Mouse (Mus musculus): ENCODE measurements around the gene Mrps26. TPM values are rescaled to one million over a fixed set of nuclear protein-coding genes. Genes with fewer than 3 reads are reported as not detected.

The Mrps26 gene
- polyA plus RNA-seq, 1 experiment from 2014 or later = 96.8 TPM

GRCm38 (mm10) chr2:130581201-130581600 is 17.7 kb downstream of the Mrps26 start:
- no peaks in the 10 kb centered on the region for H3K9me3 ChIP-seq (ENCODE audit: control insufficient read depth, low read length)
- 7% methylated on average over 16 of the region's 16 CpGs for WGBS
- H3K9ac ChIP-seq (ENCODE audit: low read depth, low read length) = no peak overlapping the region
- no peak overlapping the region for H3K27ac ChIP-seq (ENCODE audit: low read length)
- peak overlapping the region; percentile 43 for H3K4me3 ChIP-seq (ENCODE audit: low read length)
- no peaks in the 10 kb centered on the region for H3K36me3 ChIP-seq (ENCODE audit: control insufficient read depth, insufficient read depth, low read length)
- H3K4me1 ChIP-seq (ENCODE audit: control insufficient read depth, insufficient read depth, low read length) = peaks cover 22% of the 10 kb centered on the region; the same call in 1 of the 2 replicates
- no peak for ATAC-seq
- peaks cover 60% of the 10 kb centered on the region for H3K27me3 ChIP-seq (replicated peaks; ENCODE audit: control insufficient read depth, insufficient read depth, low read length)
- H3K4me2 ChIP-seq (ENCODE audit: low read depth, low read length) = peak overlapping the region; percentile 59

DNA sequence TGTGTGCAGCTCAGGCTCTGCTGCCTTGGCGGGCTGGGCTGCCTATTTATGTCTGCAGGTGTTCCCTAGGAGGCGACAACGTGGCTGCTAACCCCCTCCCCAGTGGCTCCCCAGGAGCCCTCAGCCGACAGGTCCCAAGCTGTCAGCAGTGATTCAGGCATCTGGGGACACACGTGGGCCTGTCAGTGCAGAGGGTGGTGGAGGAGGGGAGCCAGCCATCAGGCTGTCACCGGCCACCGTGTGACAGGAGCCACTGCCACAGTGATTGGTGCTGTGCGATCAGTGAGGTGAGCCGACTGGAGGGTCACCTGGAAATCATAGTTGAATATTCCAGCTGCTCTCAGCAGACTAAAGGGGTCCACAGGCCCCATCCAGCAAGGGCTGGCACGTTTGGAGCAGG is 19.0 kb downstream of the Mrps26 start, which contains the start of gene Avp:
TSS of gene Avp (minus strand) at position 3 of the 400 bp plus-strand sequence.
- Histone ChIP-seq H3K9ac (ENCODE audit: low read depth, low read length) (no peak within 1 kb of the TSS), H3K27ac (ENCODE audit: low read length) (no peak within 1 kb of the TSS), H3K4me2 (ENCODE audit: low read depth, low read length) (no peak within 1 kb of the TSS), H3K9me3 (ENCODE audit: control insufficient read depth, low read length) (no peaks in the 10 kb centered on the region), H3K27me3 (replicated peaks; ENCODE audit: control insufficient read depth, insufficient read depth, low read length) (peaks cover 48% of the 10 kb centered on the region), H3K4me1 (ENCODE audit: control insufficient read depth, insufficient read depth, low read length) (peaks cover 14% of the 10 kb centered on the region; the same call in 1 of the 2 replicates), H3K36me3 (ENCODE audit: control insufficient read depth, insufficient read depth, low read length) (no peaks in the 10 kb centered on the region), H3K4me3 (ENCODE audit: low read length) (no peak within 1 kb of the TSS)
- no peak for ATAC-seq
- WGBS = 39% methylated on average over 10 of the region's 10 CpGs

DNA sequence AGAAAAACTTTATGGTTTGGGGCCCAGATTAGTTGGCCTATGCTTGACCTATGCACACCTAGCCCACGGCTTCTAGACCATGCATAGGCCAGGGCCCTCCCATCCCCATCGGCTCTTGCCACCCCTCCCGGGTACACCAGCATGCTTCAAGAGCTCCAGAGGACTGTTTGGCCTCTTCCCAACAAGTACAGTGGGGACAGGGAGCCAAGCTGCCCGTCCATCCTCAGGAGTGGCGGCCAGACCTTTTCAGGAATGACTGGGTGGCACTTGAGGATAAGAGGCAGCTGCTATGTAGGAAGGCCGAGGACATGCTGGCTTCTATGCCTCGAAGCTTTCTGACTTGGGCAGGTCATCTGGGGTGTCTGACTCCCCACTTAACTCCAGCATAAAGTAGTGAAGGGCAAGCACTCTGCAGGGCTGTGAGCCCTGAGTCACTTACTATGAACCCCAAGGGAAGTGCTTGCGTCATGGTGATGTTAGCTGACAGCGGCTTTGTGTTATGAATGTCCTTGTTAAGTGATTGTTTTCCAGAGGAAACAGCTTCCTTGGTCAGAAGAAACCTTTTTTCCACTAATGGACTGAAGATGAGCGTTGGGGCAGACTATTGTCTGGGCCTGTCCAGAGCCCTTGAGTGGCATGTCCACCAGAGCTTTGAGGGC is 20.5 kb downstream of the Mrps26 start:
- H3K9me3 ChIP-seq (ENCODE audit: control insufficient read depth, low read length) = no peaks in the 10 kb centered on the region
- no peaks in the 10 kb centered on the region for H3K36me3 ChIP-seq (ENCODE audit: control insufficient read depth, insufficient read depth, low read length)
- WGBS = 81% methylated on average over 10 of the region's 10 CpGs
- H3K4me2 ChIP-seq (ENCODE audit: low read depth, low read length) = no peak overlapping the region
- H3K9ac ChIP-seq (ENCODE audit: low read depth, low read length) = no peak overlapping the region
- peaks cover 39% of the 10 kb centered on the region for H3K27me3 ChIP-seq (replicated peaks; ENCODE audit: control insufficient read depth, insufficient read depth, low read length)
- ATAC-seq = no peak
- H3K4me1 ChIP-seq (ENCODE audit: control insufficient read depth, insufficient read depth, low read length) = 0 out of 2 replicates have a peak, but pooled peaks cover 11% of the 10 kb centered on the region
- H3K27ac ChIP-seq (ENCODE audit: low read length) = no peak overlapping the region
- H3K4me3 ChIP-seq (ENCODE audit: low read length) = no peak overlapping the region

DNA sequence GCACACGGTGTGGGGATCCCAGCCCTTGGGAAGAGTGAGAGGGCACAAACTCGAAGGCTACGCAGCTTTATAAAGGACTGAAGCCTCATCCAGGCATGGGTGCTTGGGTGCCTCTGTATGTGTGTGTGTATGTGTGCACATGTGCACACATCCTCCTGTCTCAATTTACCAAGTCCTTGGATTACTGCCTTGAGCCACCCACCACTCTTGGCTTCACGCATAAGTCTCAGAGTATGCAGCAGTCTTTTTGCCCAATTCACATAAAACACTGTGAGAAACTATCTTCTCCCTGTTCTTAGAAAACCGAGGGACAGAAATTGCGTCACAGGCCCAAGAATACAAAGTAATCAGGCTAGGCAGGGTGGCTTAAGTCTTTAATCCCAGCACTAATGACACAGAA is 22.5 kb downstream of the Mrps26 start:
- Histone ChIP-seq H3K27ac (ENCODE audit: low read length) (no peak overlapping the region), H3K27me3 (replicated peaks; ENCODE audit: control insufficient read depth, insufficient read depth, low read length) (peaks cover 19% of the 10 kb centered on the region), H3K4me2 (ENCODE audit: low read depth, low read length) (no peak overlapping the region), H3K9me3 (ENCODE audit: control insufficient read depth, low read length) (no peaks in the 10 kb centered on the region), H3K4me3 (ENCODE audit: low read length) (no peak overlapping the region), H3K36me3 (ENCODE audit: control insufficient read depth, insufficient read depth, low read length) (no peaks in the 10 kb centered on the region), H3K9ac (ENCODE audit: low read depth, low read length) (no peak overlapping the region), H3K4me1 (ENCODE audit: control insufficient read depth, insufficient read depth, low read length) (0 out of 2 replicates have a peak, but pooled peaks cover under 1% of the 10 kb centered on the region)
- no peak for ATAC-seq
- 83% methylated on average over 6 of the region's 6 CpGs for WGBS

- Histone ChIP-seq H3K9me3 (ENCODE audit: control insufficient read depth, low read length) (no peaks in the 10 kb centered on the region), H3K4me1 (ENCODE audit: control insufficient read depth, insufficient read depth, low read length) (no peaks in the 10 kb centered on the region), H3K36me3 (ENCODE audit: control insufficient read depth, insufficient read depth, low read length) (no peaks in the 10 kb centered on the region), H3K4me3 (ENCODE audit: low read length) (no peak overlapping the region), H3K27ac (ENCODE audit: low read length) (no peak overlapping the region), H3K4me2 (ENCODE audit: low read depth, low read length) (no peak overlapping the region), H3K27me3 (replicated peaks; ENCODE audit: control insufficient read depth, insufficient read depth, low read length) (no peaks in the 10 kb centered on the region), H3K9ac (ENCODE audit: low read depth, low read length) (no peak overlapping the region)
- no peak for ATAC-seq
- WGBS = 63% methylated on average over 2 of the region's 2 CpGs
Observed at GRCm38 (mm10) chr2:130588373-130588772, 24.8 kb downstream of the Mrps26 start.

GRCm38 (mm10) chr2:130589157-130589556 is 25.6 kb downstream of the Mrps26 start:
- 67% methylated on average over 4 of the region's 4 CpGs for WGBS
- no peak overlapping the region for H3K4me3 ChIP-seq (ENCODE audit: low read length)
- no peak for ATAC-seq
- H3K4me1 ChIP-seq (ENCODE audit: control insufficient read depth, insufficient read depth, low read length) = no peaks in the 10 kb centered on the region
- no peak overlapping the region for H3K27ac ChIP-seq (ENCODE audit: low read length)
- no peak overlapping the region for H3K4me2 ChIP-seq (ENCODE audit: low read depth, low read length)
- H3K27me3 ChIP-seq (replicated peaks; ENCODE audit: control insufficient read depth, insufficient read depth, low read length) = no peaks in the 10 kb centered on the region
- no peaks in the 10 kb centered on the region for H3K36me3 ChIP-seq (ENCODE audit: control insufficient read depth, insufficient read depth, low read length)
- no peaks in the 10 kb centered on the region for H3K9me3 ChIP-seq (ENCODE audit: control insufficient read depth, low read length)
- H3K9ac ChIP-seq (ENCODE audit: low read depth, low read length) = no peak overlapping the region

DNA sequence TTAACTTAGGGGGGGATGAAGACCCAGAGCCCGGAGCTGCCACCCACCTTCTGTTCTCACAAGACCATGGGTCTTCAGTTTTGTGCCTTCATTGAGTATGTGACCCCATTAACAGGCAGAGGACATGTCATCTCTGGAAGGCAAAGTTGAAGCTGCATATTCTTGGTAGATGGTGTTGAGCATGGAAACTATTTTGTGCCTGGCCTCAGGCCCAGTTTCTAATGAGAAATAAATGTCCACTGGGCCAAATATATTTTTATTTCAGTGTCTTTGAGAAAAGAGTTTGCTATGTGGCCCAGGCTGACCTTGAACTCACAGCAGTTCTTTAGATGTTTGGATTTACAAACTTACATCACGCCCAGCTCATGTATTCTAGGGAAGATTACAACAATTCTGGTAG is 26.2 kb downstream of the Mrps26 start:
- H3K4me3 ChIP-seq (ENCODE audit: low read length) = no peak overlapping the region
- H3K27me3 ChIP-seq (replicated peaks; ENCODE audit: control insufficient read depth, insufficient read depth, low read length) = no peaks in the 10 kb centered on the region
- no peaks in the 10 kb centered on the region for H3K4me1 ChIP-seq (ENCODE audit: control insufficient read depth, insufficient read depth, low read length)
- H3K36me3 ChIP-seq (ENCODE audit: control insufficient read depth, insufficient read depth, low read length) = no peaks in the 10 kb centered on the region
- H3K9me3 ChIP-seq (ENCODE audit: control insufficient read depth, low read length) = no peaks in the 10 kb centered on the region
- no peak overlapping the region for H3K9ac ChIP-seq (ENCODE audit: low read depth, low read length)
- H3K4me2 ChIP-seq (ENCODE audit: low read depth, low read length) = no peak overlapping the region
- 93% methylated on average over 2 of the region's 2 CpGs for WGBS
- ATAC-seq = no peak
- no peak overlapping the region for H3K27ac ChIP-seq (ENCODE audit: low read length)

DNA sequence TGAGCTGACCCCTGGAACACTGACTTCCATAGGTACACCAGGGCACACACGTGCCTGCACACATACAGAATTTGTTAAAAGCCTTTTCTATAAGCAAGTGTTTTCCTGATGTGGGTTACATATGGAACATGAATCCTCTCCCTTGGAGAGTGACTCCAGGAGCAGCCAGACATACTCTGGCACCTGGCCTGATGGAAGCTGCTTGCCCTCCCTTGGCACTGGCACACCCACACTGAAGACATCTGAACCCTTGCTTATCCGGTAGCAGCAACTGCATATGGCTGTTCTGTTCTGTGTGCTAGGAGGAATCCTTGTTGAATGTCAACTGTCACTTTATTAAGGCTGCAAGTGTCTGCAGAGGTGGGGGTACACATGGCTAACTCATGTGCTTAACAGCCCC is 27.5 kb downstream of the Mrps26 start:
- ATAC-seq = no peak
- Histone ChIP-seq H3K27ac (ENCODE audit: low read length) (no peak overlapping the region), H3K36me3 (ENCODE audit: control insufficient read depth, insufficient read depth, low read length) (no peaks in the 10 kb centered on the region), H3K4me3 (ENCODE audit: low read length) (no peak overlapping the region), H3K27me3 (replicated peaks; ENCODE audit: control insufficient read depth, insufficient read depth, low read length) (no peaks in the 10 kb centered on the region), H3K4me1 (ENCODE audit: control insufficient read depth, insufficient read depth, low read length) (no peaks in the 10 kb centered on the region), H3K4me2 (ENCODE audit: low read depth, low read length) (no peak overlapping the region), H3K9ac (ENCODE audit: low read depth, low read length) (no peak overlapping the region), H3K9me3 (ENCODE audit: control insufficient read depth, low read length) (no peaks in the 10 kb centered on the region)
- 90% methylated on average over 2 of the region's 2 CpGs for WGBS

DNA sequence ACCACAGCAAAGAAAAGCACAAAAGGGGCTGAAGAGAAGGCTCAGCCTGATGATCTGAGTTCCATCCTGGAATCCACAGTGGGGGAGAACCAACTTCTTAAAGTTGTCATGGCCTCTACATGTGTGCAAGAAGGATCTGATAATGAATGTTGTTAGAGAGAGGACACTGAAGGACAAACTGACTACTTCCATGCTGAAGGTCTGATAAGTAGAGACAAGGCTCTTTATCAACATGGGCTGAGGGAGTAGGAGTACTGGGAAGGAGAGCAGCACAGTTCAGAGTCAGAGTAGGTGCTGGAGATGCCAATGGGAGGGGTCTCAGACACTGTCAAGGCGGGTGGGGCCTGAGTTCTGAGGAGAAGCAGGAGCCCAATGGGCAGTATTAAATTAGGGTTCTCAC is 32.1 kb downstream of the Mrps26 start:
- WGBS = 85% methylated on average over 1 of the region's 1 CpGs
- H3K27ac ChIP-seq (ENCODE audit: low read length) = no peak overlapping the region
- H3K36me3 ChIP-seq (ENCODE audit: control insufficient read depth, insufficient read depth, low read length) = peaks cover 16% of the 10 kb centered on the region; the same call in 1 of the 2 replicates

DNA sequence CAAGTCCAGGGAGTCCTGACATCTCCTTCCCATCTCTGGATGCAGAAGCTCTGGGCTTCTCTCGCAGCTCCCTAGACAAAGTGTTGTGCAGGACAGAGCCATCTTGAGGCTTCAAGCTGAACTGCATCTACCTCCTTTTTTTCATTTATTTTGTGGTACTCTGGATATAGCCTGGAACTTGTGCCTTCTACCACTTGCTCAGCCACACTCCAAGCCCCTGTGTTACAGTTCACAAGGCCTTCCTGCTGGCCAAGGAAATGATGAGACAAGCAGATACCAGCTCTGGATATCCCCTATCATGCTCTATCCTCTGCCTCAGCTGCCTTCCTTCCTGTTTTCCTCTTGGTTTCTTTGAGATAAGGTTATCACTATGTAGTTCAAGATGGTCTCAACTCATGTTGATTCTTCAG is 34.1 kb downstream of the Mrps26 start:
- ATAC-seq = no peak
- peaks cover 16% of the 10 kb centered on the region; the same call in 1 of the 2 replicates for H3K36me3 ChIP-seq (ENCODE audit: control insufficient read depth, insufficient read depth, low read length)
- WGBS = 14% methylated on average over 1 of the region's 1 CpGs
- no peak overlapping the region for H3K4me3 ChIP-seq (ENCODE audit: low read length)
- H3K4me2 ChIP-seq (ENCODE audit: low read depth, low read length) = no peak overlapping the region
- no peak overlapping the region for H3K9ac ChIP-seq (ENCODE audit: low read depth, low read length)
- no peaks in the 10 kb centered on the region for H3K9me3 ChIP-seq (ENCODE audit: control insufficient read depth, low read length)
- H3K27ac ChIP-seq (ENCODE audit: low read length) = no peak overlapping the region
- H3K27me3 ChIP-seq (replicated peaks; ENCODE audit: control insufficient read depth, insufficient read depth, low read length) = no peaks in the 10 kb centered on the region
- H3K4me1 ChIP-seq (ENCODE audit: control insufficient read depth, insufficient read depth, low read length) = no peaks in the 10 kb centered on the region

More for the DNA sequence above, 32.1 kb downstream of the Mrps26 start:
- no peak overlapping the region for H3K4me2 ChIP-seq (ENCODE audit: low read depth, low read length)
- H3K9ac ChIP-seq (ENCODE audit: low read depth, low read length) = no peak overlapping the region
- H3K9me3 ChIP-seq (ENCODE audit: control insufficient read depth, low read length) = no peaks in the 10 kb centered on the region
- H3K4me1 ChIP-seq (ENCODE audit: control insufficient read depth, insufficient read depth, low read length) = no peaks in the 10 kb centered on the region
- H3K4me3 ChIP-seq (ENCODE audit: low read length) = no peak overlapping the region
- no peak for ATAC-seq
- no peaks in the 10 kb centered on the region for H3K27me3 ChIP-seq (replicated peaks; ENCODE audit: control insufficient read depth, insufficient read depth, low read length)

Data from intestine, embryonic 16.5 days (tissue).